Mouse (Mus musculus): ENCODE data around the gene Lypd3. TPM values are rescaled to one million over a fixed set of nuclear protein-coding genes. Genes with fewer than 3 reads are reported as not detected.

Lypd3 gene
- polyA plus RNA-seq, 1 experiment from 2014 or later: not detected

DNA sequence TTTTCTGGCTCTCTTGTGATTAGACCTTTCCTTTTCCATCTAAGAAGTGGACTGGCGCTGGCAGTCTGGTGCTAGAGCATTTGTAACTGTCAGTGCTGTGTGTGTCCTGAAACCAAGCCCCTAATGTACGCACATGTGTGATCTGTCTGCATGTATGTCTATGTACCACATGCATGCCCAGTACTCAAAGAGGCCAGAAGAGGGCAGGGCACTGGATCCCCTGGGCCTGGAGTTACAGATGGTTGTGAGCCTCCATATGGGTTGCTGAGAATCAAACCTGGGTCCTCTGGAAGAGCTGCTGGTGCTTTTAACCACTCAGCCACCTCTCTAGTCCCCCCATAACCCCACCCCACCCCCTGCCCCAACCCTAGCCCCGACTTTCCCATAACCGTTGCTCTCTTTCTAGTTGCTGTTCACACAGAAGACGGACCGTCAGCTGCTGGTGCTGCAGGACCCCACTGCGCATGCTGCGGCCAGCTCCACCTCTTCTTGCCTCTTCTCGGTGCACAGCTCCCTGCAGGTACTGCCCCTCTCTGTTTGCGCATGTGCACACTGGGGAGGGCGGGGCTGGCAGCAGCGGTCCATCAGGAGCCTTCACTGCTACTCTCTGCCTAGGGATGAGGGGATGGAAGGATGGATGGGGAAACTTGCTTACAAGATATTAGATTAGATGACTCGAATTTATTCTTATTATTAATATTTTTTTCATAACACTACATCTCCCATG is 16.5 kb upstream of the Lypd3 start:
- H3K36me3 ChIP-seq (replicated peaks; ENCODE audit: insufficient read depth, low read length): peaks cover 33% of the 10 kb centered on the region
- DNase-seq (no peak), ATAC-seq (no peak)
- no peak overlapping the region for H3K9ac ChIP-seq (replicated peaks)
- H3K4me2 ChIP-seq (ENCODE audit: low read depth, low read length): no peak overlapping the region
- H3K4me3 ChIP-seq (ENCODE audit: low read depth, low read length): no peak overlapping the region
- 0 out of 2 replicates have a peak, but pooled peaks have one; percentile 6 for TF ChIP-seq CTCF (IDR thresholded peaks at IDR 0.05; ENCODE audit: low read depth)
- TF ChIP-seq EP300 (IDR thresholded peaks at IDR 0.05; ENCODE audit: low read depth): no peak
- peaks cover 4% of the 10 kb centered on the region; the same call in 1 of the 2 replicates for H3K9me3 ChIP-seq (ENCODE audit: low read length)
- no peaks in the 10 kb centered on the region for H3K27me3 ChIP-seq (ENCODE audit: insufficient read depth, low read length)
- 81% methylated on average over 13 of the region's 13 CpGs for WGBS (ENCODE audit: insufficient replicate concordance)
- H3K27ac ChIP-seq (ENCODE audit: low read depth): no peak overlapping the region
- no peaks in the 10 kb centered on the region; the same call in 1 of the 2 replicates for H3K4me1 ChIP-seq (ENCODE audit: insufficient read depth)

DNA sequence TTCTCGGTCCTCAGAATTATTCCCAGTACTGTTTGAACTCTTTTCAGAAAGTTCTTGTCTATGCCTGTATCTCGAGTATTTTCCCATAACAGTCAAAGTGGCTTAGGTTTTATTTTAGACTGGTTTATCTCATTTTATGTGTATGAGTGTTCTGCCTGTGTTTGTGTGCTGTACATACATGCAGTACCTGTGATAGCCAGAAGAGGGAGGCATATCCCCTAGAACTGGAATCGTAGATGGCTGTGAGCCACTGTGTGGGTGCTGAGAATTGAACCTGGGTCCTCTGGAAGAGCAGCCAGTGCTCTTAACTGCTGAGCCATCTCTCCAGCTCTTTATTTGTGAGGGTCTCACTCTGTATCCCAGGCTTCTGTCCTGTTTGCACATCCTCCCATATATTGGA is 15.2 kb upstream of the Lypd3 start:
- Histone ChIP-seq H3K27me3 (ENCODE audit: insufficient read depth, low read length) (no peaks in the 10 kb centered on the region), H3K9ac (replicated peaks) (no peak overlapping the region), H3K4me1 (ENCODE audit: insufficient read depth) (no peaks in the 10 kb centered on the region; the same call in 1 of the 2 replicates), H3K36me3 (replicated peaks; ENCODE audit: insufficient read depth, low read length) (peaks cover 37% of the 10 kb centered on the region), H3K4me2 (ENCODE audit: low read depth, low read length) (no peak overlapping the region), H3K9me3 (ENCODE audit: low read length) (peaks cover 4% of the 10 kb centered on the region; the same call in 1 of the 2 replicates), H3K4me3 (ENCODE audit: low read depth, low read length) (no peak overlapping the region), H3K27ac (ENCODE audit: low read depth) (no peak overlapping the region)
- TF ChIP-seq EP300 (IDR thresholded peaks at IDR 0.05; ENCODE audit: low read depth) (no peak), CTCF (IDR thresholded peaks at IDR 0.05; ENCODE audit: low read depth) (peak; percentile 57)
- no peak for DNase-seq
- 93% methylated on average over 3 of the region's 3 CpGs for WGBS (ENCODE audit: insufficient replicate concordance)
- no peak for ATAC-seq

DNA sequence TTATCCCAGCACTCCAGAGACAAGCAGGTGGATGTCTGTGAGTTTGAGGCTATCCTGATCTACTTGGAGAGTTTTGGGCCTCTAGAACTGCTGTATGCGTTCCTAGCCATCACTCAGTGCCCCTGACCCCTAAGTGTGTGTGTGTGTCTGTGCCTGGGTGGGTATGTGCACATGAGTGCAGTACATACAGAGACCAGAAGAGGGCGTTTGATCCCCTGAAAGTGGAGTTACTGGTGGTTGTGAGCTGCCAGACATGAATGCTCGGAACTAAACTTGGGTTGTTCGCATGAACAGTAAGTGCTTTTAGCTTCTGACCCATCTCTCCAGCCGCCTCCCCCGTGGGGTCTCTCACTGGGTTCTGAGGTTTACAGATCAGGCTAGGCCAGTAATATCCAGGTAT is 13.4 kb upstream of the Lypd3 start:
- 85% methylated on average over 6 of the region's 6 CpGs for WGBS (ENCODE audit: insufficient replicate concordance)
- H3K27ac ChIP-seq (ENCODE audit: low read depth): no peak overlapping the region
- ATAC-seq (no peak), DNase-seq (no peak)
- H3K27me3 ChIP-seq (ENCODE audit: insufficient read depth, low read length): no peaks in the 10 kb centered on the region
- peaks cover 4% of the 10 kb centered on the region; the same call in 1 of the 2 replicates for H3K9me3 ChIP-seq (ENCODE audit: low read length)
- H3K4me1 ChIP-seq (ENCODE audit: insufficient read depth): no peaks in the 10 kb centered on the region
- peaks cover 35% of the 10 kb centered on the region for H3K36me3 ChIP-seq (replicated peaks; ENCODE audit: insufficient read depth, low read length)
- TF ChIP-seq EP300 (IDR thresholded peaks at IDR 0.05; ENCODE audit: low read depth): no peak
- TF ChIP-seq CTCF (IDR thresholded peaks at IDR 0.05; ENCODE audit: low read depth): peak; percentile 28; the same call in 1 of the 2 replicates
- H3K9ac ChIP-seq (replicated peaks): no peak overlapping the region
- no peak overlapping the region for H3K4me2 ChIP-seq (ENCODE audit: low read depth, low read length)
- H3K4me3 ChIP-seq (ENCODE audit: low read depth, low read length): no peak overlapping the region

DNA sequence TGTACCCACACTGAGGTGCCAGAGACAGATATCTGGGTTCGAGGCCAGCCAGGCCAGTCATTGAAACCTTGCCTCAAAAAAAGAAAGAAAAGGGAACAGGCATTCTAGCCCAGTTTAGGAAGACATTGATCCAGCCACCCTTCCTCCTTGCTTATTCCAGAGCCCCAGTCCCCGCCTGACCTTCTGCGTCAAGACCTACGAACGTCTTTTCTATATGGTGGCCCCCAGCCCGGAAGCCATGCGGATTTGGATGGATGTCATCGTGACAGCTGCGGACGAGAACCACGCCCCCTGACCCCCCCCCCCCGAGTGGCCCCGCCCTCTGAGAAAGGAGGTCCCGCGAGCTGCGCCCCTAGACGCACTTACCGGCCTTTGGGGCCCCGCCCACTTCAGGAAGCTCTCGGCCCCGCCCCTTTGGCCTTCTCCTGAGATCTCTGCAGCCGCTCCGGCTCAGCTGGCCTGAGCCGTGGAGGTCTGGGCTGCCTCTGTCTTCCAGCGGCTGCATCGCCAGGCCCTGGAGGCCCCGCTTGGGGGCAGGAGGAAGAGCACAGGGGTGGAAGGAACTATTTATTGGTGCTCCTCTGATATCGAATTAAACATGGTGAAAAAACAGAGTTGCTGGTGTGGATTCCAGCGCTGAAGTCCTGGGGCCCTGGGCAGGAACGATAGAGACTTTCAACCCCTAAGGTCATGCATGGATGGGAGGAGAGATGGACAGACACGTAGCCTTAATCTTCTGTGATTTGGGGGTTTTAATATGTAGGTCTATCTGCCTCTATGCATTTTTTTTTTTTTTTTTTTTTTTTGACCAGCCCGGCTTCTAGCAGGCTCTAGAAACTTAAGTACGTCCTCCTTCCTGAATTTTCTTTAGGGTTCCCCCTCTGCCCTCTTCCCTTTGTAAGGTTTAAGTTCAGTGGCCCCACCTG is 7.4 kb upstream of the Lypd3 start:
- Histone ChIP-seq H3K9me3 (ENCODE audit: low read length) (no peaks in the 10 kb centered on the region), H3K27me3 (ENCODE audit: insufficient read depth, low read length) (no peaks in the 10 kb centered on the region), H3K4me1 (ENCODE audit: insufficient read depth) (peaks cover 6% of the 10 kb centered on the region), H3K9ac (replicated peaks) (peak overlapping the region; percentile 37; the same call in 1 of the 2 replicates), H3K4me2 (ENCODE audit: low read depth, low read length) (peak overlapping the region; percentile 67), H3K4me3 (ENCODE audit: low read depth, low read length) (peak overlapping the region; percentile 25), H3K27ac (ENCODE audit: low read depth) (no peak overlapping the region), H3K36me3 (replicated peaks; ENCODE audit: insufficient read depth, low read length) (0 out of 2 replicates have a peak, but pooled peaks cover 15% of the 10 kb centered on the region)
- ATAC-seq (peak; percentile 82), DNase-seq (peak; percentile 88)
- TF ChIP-seq EP300 (IDR thresholded peaks at IDR 0.05; ENCODE audit: low read depth) (no peak), CTCF (IDR thresholded peaks at IDR 0.05; ENCODE audit: low read depth) (no peak)
- WGBS (ENCODE audit: insufficient replicate concordance): 11% methylated on average over 32 of the region's 33 CpGs

DNA sequence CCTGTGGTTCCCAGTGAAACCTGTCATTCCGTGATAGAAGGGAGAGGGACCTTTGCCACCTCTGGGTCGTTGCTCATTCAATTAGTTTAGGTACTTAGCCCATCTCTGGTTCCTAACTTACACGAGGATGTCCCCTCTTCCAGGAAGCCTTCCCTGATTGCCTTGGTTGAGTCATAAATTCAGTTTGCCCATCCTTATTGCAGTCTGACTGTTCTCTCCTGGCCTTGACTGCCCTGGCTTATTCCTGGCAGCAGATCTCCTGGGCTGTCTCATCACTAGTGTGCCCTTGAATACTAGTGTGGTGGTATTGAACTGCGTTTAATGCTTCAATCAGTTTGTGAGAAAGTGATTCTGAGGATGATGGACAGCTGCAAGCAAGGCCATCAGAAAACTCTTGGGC is 6.7 kb upstream of the Lypd3 start:
- no peaks in the 10 kb centered on the region for H3K27me3 ChIP-seq (ENCODE audit: insufficient read depth, low read length)
- H3K36me3 ChIP-seq (replicated peaks; ENCODE audit: insufficient read depth, low read length): 0 out of 2 replicates have a peak, but pooled peaks cover 9% of the 10 kb centered on the region
- no peak for TF ChIP-seq CTCF (IDR thresholded peaks at IDR 0.05; ENCODE audit: low read depth)
- H3K9ac ChIP-seq (replicated peaks): no peak overlapping the region
- H3K9me3 ChIP-seq (ENCODE audit: low read length): no peaks in the 10 kb centered on the region
- no peak overlapping the region for H3K27ac ChIP-seq (ENCODE audit: low read depth)
- DNase-seq: no peak
- no peak overlapping the region for H3K4me2 ChIP-seq (ENCODE audit: low read depth, low read length)
- ATAC-seq: no peak
- H3K4me1 ChIP-seq (ENCODE audit: insufficient read depth): peaks cover 6% of the 10 kb centered on the region
- H3K4me3 ChIP-seq (ENCODE audit: low read depth, low read length): no peak overlapping the region
- WGBS (ENCODE audit: insufficient replicate concordance): 59% methylated on average over 4 of the region's 4 CpGs

Data from liver, postnatal 0 days (tissue).